Mouse (Mus musculus): ENCODE measurements around the gene Akirin2. TPM values are rescaled to one million over a fixed set of nuclear protein-coding genes. Genes with fewer than 3 reads are reported as not detected.

Gene Akirin2
- polyA plus RNA-seq, 1 experiment from 2014 or later = 51.3 TPM

DNA sequence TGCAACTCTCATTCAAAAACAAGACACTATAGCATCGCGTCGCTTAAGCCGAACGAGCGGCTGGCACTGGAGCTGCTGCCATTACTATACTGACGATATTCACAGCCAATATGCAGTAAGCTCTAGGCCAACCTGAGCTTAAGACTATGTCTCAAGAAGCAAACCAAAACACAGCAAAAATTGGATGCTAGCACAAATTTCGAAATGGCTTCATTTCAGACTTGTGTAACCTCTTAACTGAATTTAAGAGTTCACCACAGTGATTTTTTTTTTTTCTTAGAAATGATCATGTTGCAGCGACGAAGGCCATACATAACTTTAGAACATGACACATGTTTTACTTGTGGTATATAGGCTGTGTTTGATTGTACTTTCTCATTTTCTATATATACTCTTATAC, 55.9 kb downstream of the Akirin2 start:
- H3K4me3 ChIP-seq (replicated peaks) = no peak overlapping the region
- H3K36me3 ChIP-seq = peaks cover 19% of the 10 kb centered on the region
- H3K4me1 ChIP-seq (replicated peaks) = no peaks in the 10 kb centered on the region
- WGBS = 97% methylated on average over 10 of the region's 10 CpGs
- no peak overlapping the region for H3K4me2 ChIP-seq (replicated peaks)
- H3K9me3 ChIP-seq = no peaks in the 10 kb centered on the region
- ATAC-seq = no peak
- H3K9ac ChIP-seq = no peak overlapping the region
- H3K27me3 ChIP-seq (replicated peaks) = no peaks in the 10 kb centered on the region
- H3K27ac ChIP-seq = no peak overlapping the region

DNA sequence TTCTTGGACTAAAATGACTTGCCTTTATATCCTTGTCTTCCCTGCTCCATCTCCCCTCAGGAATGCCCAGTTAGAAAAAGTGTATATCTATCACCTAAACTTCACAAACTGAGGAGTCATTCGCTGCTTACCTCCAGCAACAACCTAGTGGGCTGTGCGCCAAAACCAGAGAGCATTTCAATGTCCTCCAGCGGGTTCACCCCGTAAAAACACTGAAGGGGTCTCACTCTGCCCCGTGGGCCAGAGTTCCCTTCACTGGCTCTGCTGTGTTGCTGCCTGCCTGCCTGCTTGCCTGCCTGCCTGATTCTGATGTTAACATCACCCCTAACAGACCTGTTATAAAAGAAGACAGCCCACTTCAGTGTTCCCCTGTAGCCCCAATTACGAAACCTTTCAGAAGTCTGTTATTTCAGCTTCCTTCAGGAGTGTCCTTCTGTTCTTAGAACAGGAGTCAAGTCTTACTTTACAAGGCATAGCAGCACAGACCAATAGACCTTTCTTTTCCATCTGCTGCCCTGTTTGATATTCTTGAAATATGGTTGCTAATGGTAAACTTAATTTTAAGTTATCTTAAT, 62.9 kb downstream of the Akirin2 start:
- peak overlapping the region; percentile 75 for H3K9ac ChIP-seq
- ATAC-seq = no peak
- H3K4me3 ChIP-seq (replicated peaks) = peak overlapping the region; percentile 66
- H3K27ac ChIP-seq = no peak overlapping the region
- WGBS = 69% methylated on average over 6 of the region's 6 CpGs
- peak overlapping the region; percentile 58 for H3K4me2 ChIP-seq (replicated peaks)
- no peaks in the 10 kb centered on the region for H3K9me3 ChIP-seq
- H3K36me3 ChIP-seq = peaks cover 4% of the 10 kb centered on the region; the same call in 1 of the 2 replicates
- H3K27me3 ChIP-seq (replicated peaks) = no peaks in the 10 kb centered on the region
- peaks cover 14% of the 10 kb centered on the region for H3K4me1 ChIP-seq (replicated peaks)

DNA sequence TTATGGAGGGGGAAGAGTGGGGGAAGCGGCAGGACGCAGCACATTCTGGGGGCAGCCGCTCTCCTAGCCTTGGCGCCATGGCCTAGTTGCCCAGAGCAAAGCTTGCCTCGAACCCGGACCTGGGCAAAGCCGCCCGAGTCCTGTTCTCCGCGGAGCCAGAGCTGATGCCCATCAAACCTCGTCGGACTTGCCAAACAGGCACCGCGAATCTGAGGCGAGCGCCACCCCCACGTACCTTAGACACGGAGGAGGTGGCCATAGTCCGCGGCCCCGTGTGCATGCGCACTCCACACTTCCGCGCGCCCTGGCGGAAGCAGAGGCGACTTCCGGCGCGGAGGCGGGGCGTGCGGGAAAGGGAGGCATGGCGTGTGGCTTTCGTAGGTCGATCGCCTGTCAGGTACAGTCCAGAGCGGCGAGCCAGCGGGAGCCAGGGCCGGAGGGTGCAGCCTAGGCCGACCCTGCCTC, 63.9 kb downstream of the Akirin2 start, which contains the start of the genes Orc3 and Rars2:
TSS of gene Orc3 (minus strand) at position 315 of the 465 bp plus-strand sequence.
TSS of gene Rars2 (plus strand) at position 328 of the 465 bp plus-strand sequence.
- H3K36me3 ChIP-seq = 0 out of 2 replicates have a peak, but pooled peaks cover 2% of the 10 kb centered on the region
- H3K9ac ChIP-seq = peak within 1 kb of the TSS; percentile 75
- WGBS = under 1% methylated on average over 42 of the region's 42 CpGs
- H3K4me2 ChIP-seq (replicated peaks) = peak within 1 kb of the TSS; percentile 58
- peak; percentile 99 for ATAC-seq
- peak within 1 kb of the TSS; percentile 66 for H3K4me3 ChIP-seq (replicated peaks)
- no peaks in the 10 kb centered on the region for H3K27me3 ChIP-seq (replicated peaks)
- H3K27ac ChIP-seq = peak within 1 kb of the TSS; percentile 84
- H3K4me1 ChIP-seq (replicated peaks) = peaks cover 14% of the 10 kb centered on the region
- no peaks in the 10 kb centered on the region for H3K9me3 ChIP-seq

DNA sequence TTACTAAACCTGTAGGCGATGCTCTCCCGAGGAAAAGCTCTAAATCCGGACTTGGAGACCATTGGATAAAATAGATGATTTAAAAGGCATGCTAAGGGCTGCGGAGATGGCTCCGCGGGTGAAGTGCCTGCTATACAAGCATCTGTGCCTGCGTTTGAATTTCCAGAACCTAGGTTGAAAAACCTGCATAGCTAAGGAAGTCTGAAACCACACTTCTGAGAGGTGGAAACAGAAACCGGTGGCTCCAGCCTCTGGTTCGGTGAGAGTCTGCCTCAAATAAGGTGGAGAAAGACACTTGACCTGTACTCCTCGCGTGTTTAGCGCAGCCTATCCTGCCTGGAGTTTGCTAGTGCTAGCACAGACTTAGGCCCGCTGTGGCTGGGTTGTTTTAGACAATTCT, 64.6 kb downstream of the Akirin2 start:
- Histone ChIP-seq H3K36me3 (no peaks in the 10 kb centered on the region), H3K4me1 (replicated peaks) (peaks cover 14% of the 10 kb centered on the region), H3K27ac (0 out of 2 replicates have a peak overlapping the region, but pooled peaks have one; percentile 48), H3K9ac (peak overlapping the region; percentile 75), H3K9me3 (no peaks in the 10 kb centered on the region), H3K4me2 (replicated peaks) (peak overlapping the region; percentile 58), H3K4me3 (replicated peaks) (peak overlapping the region; percentile 66), H3K27me3 (replicated peaks) (no peaks in the 10 kb centered on the region)
- WGBS = under 1% methylated on average over 13 of the region's 13 CpGs
- ATAC-seq = peak; percentile 41

DNA sequence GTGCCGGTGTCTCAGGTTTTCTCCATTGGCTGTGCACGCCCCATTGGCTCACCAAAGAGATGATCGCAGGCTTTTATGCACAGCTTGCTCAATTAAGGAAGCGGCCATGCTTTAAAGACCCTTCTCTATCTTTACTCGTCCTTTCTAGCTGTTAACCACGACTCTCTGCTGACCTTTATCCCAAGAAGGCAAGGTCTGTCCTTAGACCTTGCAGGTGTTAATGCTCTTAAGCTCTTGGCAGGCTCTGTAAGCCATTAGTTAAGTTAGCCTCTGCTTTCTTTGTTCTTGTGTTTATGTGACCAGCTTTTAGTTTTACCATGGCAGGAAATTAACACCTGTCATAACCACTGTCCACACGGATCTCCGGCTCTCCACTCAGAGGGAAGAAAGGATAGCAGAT, 65.4 kb downstream of the Akirin2 start:
- ATAC-seq = no peak
- Histone ChIP-seq H3K27me3 (replicated peaks) (no peaks in the 10 kb centered on the region), H3K9me3 (no peaks in the 10 kb centered on the region), H3K9ac (peak overlapping the region; percentile 75), H3K4me2 (replicated peaks) (peak overlapping the region; percentile 58), H3K36me3 (no peaks in the 10 kb centered on the region), H3K4me3 (replicated peaks) (peak overlapping the region; percentile 66), H3K27ac (0 out of 2 replicates have a peak overlapping the region, but pooled peaks have one; percentile 15), H3K4me1 (replicated peaks) (peaks cover 14% of the 10 kb centered on the region)
- WGBS = 73% methylated on average over 8 of the region's 8 CpGs

Other genes with a start within 250 kb of the Akirin2 start
- gene Orc3, start 64.0 kb downstream of the Akirin2 start, polyA plus RNA-seq (2015; fragmentation: Nextera tagmentation; extraction: Ambion mirVana) = 65.7 and 78.8 TPM in 2 replicates
- gene Rars2, start 64.0 kb downstream of the Akirin2 start, polyA plus RNA-seq (2015; fragmentation: Nextera tagmentation; extraction: Ambion mirVana) = 70.8 and 74.8 TPM in 2 replicates
- gene Slc35a1, start 136.5 kb downstream of the Akirin2 start, polyA plus RNA-seq (2015; fragmentation: Nextera tagmentation; extraction: Ambion mirVana) = 61.6 and 71.4 TPM in 2 replicates
- gene Cfap206, start 179.3 kb downstream of the Akirin2 start, polyA plus RNA-seq (2015; fragmentation: Nextera tagmentation; extraction: Ambion mirVana) = 0.20 TPM in 1 of 2 replicates, not detected in the other
- not detected in 2 replicates for gene Gm136, start 205.3 kb downstream of the Akirin2 start, polyA plus RNA-seq (2015; fragmentation: Nextera tagmentation; extraction: Ambion mirVana)
- gene Smim8, start 227.5 kb downstream of the Akirin2 start, polyA plus RNA-seq (2015; fragmentation: Nextera tagmentation; extraction: Ambion mirVana) = 41.5 and 49.1 TPM in 2 replicates